Mouse (Mus musculus) midbrain, embryonic 12.5 days (tissue): ENCODE measurements around the gene Nrg3. TPM values are rescaled to one million over a fixed set of nuclear protein-coding genes. Genes with fewer than 3 reads are reported as not detected.
A peak's percentile ranks its signal among the peaks of the same experiment; 100 is the strongest.

Experiments
- ATAC-seq: fragments of 200-750 bp; cut with Nextera tagmentation; 2 replicates; pipeline ENCODE4 v1.8.0; 2017; ENCODE audit warnings: low read depth, moderate TSS enrichment, moderate library complexity; ENCODE audit not compliant: low FRiP score
- H3K27ac ChIP-seq: fragments of 300-500 bp; sonication (generic); replicated peaks from 2 replicates; pipeline ENCODE4 v1.5.1; 2016; ENCODE audit warnings: mild to moderate bottlenecking
- H3K27me3 ChIP-seq: fragments of 300-500 bp; sonication (generic); 2 replicates; pipeline ENCODE4 v1.6.1; 2016; ENCODE audit warnings: mild to moderate bottlenecking
- H3K36me3 ChIP-seq: fragments of 300-500 bp; sonication (generic); 2 replicates; pipeline ENCODE4 v1.6.1; 2016
- H3K4me1 ChIP-seq: fragments of 300-500 bp; sonication (generic); 2 replicates; pipeline ENCODE4 v1.6.1; 2016
- H3K4me2 ChIP-seq: fragments of 300-500 bp; sonication (generic); replicated peaks from 2 replicates; pipeline ENCODE4 v1.6.1; 2016; ENCODE audit warnings: mild to moderate bottlenecking, moderate library complexity
- H3K4me3 ChIP-seq: fragments of 300-500 bp; sonication (generic); 2 replicates; pipeline ENCODE4 v1.5.1; 2016; ENCODE audit warnings: mild to moderate bottlenecking
- H3K9ac ChIP-seq: fragments of 300-500 bp; sonication (generic); replicated peaks from 2 replicates; pipeline ENCODE4 v1.6.1; 2016; ENCODE audit warnings: mild to moderate bottlenecking, moderate library complexity
- H3K9me3 ChIP-seq: fragments of 300-500 bp; sonication (generic); 2 replicates; pipeline ENCODE4 v1.6.1; 2016; ENCODE audit warnings: mild to moderate bottlenecking
- WGBS: fragments of 180-500 bp; shearing (Covaris S2); methylation state at CpG from one replicate; pipeline ENCODE4 v1.1.7; 2016; 5-methylcytosine and 5-hydroxymethylcytosine counted together
- polyA plus RNA-seq: library from polyadenylated mRNA; unstranded; fragments of >200 nt; fragmentation: Nextera tagmentation; extraction: Ambion mirVana; gene quantifications from 2 replicates; pipeline ENCODE4 v1.2.1, GENCODE M21; 2016

Gene Nrg3
- polyA plus RNA-seq, 1 experiment from 2014 or later = 4.2 TPM

GRCm38 (mm10) chr14:38920800-38921199, 552.1 kb downstream of the Nrg3 start:
- no peaks in the 10 kb centered on the region for H3K27me3 ChIP-seq
- no peak overlapping the region for H3K27ac ChIP-seq
- WGBS = 89% methylated on average over 2 of the region's 2 CpGs
- no peaks in the 10 kb centered on the region for H3K9me3 ChIP-seq
- no peaks in the 10 kb centered on the region for H3K36me3 ChIP-seq
- no peak overlapping the region for H3K4me3 ChIP-seq
- H3K4me1 ChIP-seq = no peaks in the 10 kb centered on the region
- ATAC-seq = no peak
- no peak overlapping the region for H3K4me2 ChIP-seq
- no peak overlapping the region for H3K9ac ChIP-seq

GRCm38 (mm10) chr14:38870591-38870990, 602.3 kb downstream of the Nrg3 start:
- Histone ChIP-seq H3K4me1 (no peaks in the 10 kb centered on the region), H3K4me3 (no peak overlapping the region), H3K9me3 (no peaks in the 10 kb centered on the region), H3K4me2 (no peak overlapping the region), H3K9ac (no peak overlapping the region), H3K36me3 (no peaks in the 10 kb centered on the region), H3K27ac (no peak overlapping the region), H3K27me3 (no peaks in the 10 kb centered on the region)
- WGBS = 69% methylated on average over 2 of the region's 2 CpGs
- ATAC-seq = no peak

DNA sequence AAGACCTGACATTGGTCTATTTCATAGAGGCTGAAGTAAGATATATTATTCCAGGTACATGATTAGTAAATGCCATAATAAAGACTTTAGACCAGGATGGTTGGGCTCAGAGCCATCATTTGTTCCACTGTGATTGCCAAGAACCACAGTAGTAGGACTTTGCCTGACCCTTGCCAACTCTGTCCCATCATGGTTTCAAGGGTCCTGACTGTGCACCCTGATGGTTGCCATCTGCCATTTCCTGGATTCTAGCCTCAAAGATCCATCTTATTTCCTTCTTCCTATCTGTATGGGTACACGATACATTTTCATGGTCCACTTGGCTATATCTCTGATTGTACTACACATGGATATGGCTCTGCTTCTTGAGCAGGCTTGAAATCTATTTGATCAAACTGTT, 625.3 kb downstream of the Nrg3 start:
- no peaks in the 10 kb centered on the region for H3K4me1 ChIP-seq
- WGBS = 89% methylated on average over 1 of the region's 1 CpGs
- H3K27ac ChIP-seq = no peak overlapping the region
- no peak overlapping the region for H3K4me3 ChIP-seq
- no peaks in the 10 kb centered on the region for H3K27me3 ChIP-seq
- H3K9ac ChIP-seq = no peak overlapping the region
- H3K4me2 ChIP-seq = no peak overlapping the region
- H3K36me3 ChIP-seq = no peaks in the 10 kb centered on the region
- no peak for ATAC-seq
- H3K9me3 ChIP-seq = no peaks in the 10 kb centered on the region

DNA sequence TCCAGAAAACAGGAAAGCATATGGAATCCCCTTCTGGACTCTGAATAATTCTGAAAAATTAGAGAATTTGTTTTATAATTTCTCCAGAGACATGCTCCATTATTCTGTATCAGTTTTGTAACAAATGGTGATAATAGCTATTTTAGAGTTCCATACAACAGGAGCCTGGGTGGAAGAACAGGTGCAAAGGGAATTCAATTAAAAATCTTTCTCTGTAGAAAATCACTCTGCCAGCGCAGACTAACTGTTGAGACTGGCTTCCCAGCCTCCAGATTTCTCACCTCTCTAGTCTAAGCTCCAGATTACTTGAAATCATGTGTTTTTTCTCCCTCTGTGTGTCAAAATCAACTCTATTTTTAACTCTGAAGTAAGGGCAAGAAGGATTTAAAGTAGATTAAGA, 625.8 kb downstream of the Nrg3 start:
- Histone ChIP-seq H3K4me2 (no peak overlapping the region), H3K9ac (no peak overlapping the region), H3K4me1 (no peaks in the 10 kb centered on the region), H3K27ac (no peak overlapping the region), H3K4me3 (no peak overlapping the region), H3K27me3 (no peaks in the 10 kb centered on the region), H3K9me3 (no peaks in the 10 kb centered on the region), H3K36me3 (no peaks in the 10 kb centered on the region)
- WGBS = 77% methylated on average over 1 of the region's 1 CpGs
- no peak for ATAC-seq

GRCm38 (mm10) chr14:38835006-38835405, 637.9 kb downstream of the Nrg3 start:
- H3K27me3 ChIP-seq = no peaks in the 10 kb centered on the region
- no peak overlapping the region for H3K27ac ChIP-seq
- no peak for ATAC-seq
- no peaks in the 10 kb centered on the region for H3K36me3 ChIP-seq
- H3K9ac ChIP-seq = no peak overlapping the region
- 89% methylated on average over 4 of the region's 4 CpGs for WGBS
- H3K4me2 ChIP-seq = no peak overlapping the region
- H3K4me3 ChIP-seq = no peak overlapping the region
- no peaks in the 10 kb centered on the region for H3K4me1 ChIP-seq
- H3K9me3 ChIP-seq = no peaks in the 10 kb centered on the region

GRCm38 (mm10) chr14:38824891-38825290, 648.0 kb downstream of the Nrg3 start:
- Histone ChIP-seq H3K9ac (no peak overlapping the region), H3K4me2 (no peak overlapping the region), H3K27ac (no peak overlapping the region), H3K9me3 (no peaks in the 10 kb centered on the region), H3K4me3 (no peak overlapping the region), H3K36me3 (no peaks in the 10 kb centered on the region), H3K4me1 (peaks cover 8% of the 10 kb centered on the region; the same call in 1 of the 2 replicates), H3K27me3 (no peaks in the 10 kb centered on the region)
- ATAC-seq = peak; percentile 68; the same call in 1 of the 2 replicates
- WGBS = 61% methylated on average over 1 of the region's 1 CpGs

GRCm38 (mm10) chr14:38797027-38797426, 675.9 kb downstream of the Nrg3 start:
- Histone ChIP-seq H3K4me2 (no peak overlapping the region), H3K4me3 (no peak overlapping the region), H3K9me3 (no peaks in the 10 kb centered on the region), H3K4me1 (no peaks in the 10 kb centered on the region), H3K27me3 (no peaks in the 10 kb centered on the region), H3K9ac (no peak overlapping the region), H3K36me3 (no peaks in the 10 kb centered on the region), H3K27ac (no peak overlapping the region)
- 88% methylated on average over 3 of the region's 3 CpGs for WGBS
- no peak for ATAC-seq

- no peaks in the 10 kb centered on the region for H3K36me3 ChIP-seq
- H3K9me3 ChIP-seq = no peaks in the 10 kb centered on the region
- H3K9ac ChIP-seq = no peak overlapping the region
- no peaks in the 10 kb centered on the region for H3K4me1 ChIP-seq
- no peak overlapping the region for H3K4me3 ChIP-seq
- no peak for ATAC-seq
- no peak overlapping the region for H3K27ac ChIP-seq
- 91% methylated on average over 5 of the region's 5 CpGs for WGBS
- H3K4me2 ChIP-seq = no peak overlapping the region
- no peaks in the 10 kb centered on the region for H3K27me3 ChIP-seq
Observed at GRCm38 (mm10) chr14:38775291-38776116, 697.4 kb downstream of the Nrg3 start.

- 56% methylated on average over 1 of the region's 1 CpGs for WGBS
- no peak for ATAC-seq
- Histone ChIP-seq H3K27ac (no peak overlapping the region), H3K4me3 (no peak overlapping the region), H3K36me3 (no peaks in the 10 kb centered on the region), H3K4me2 (no peak overlapping the region), H3K9ac (no peak overlapping the region), H3K9me3 (no peaks in the 10 kb centered on the region), H3K27me3 (no peaks in the 10 kb centered on the region), H3K4me1 (no peaks in the 10 kb centered on the region)
Observed at GRCm38 (mm10) chr14:38774811-38775210, 698.1 kb downstream of the Nrg3 start.

DNA sequence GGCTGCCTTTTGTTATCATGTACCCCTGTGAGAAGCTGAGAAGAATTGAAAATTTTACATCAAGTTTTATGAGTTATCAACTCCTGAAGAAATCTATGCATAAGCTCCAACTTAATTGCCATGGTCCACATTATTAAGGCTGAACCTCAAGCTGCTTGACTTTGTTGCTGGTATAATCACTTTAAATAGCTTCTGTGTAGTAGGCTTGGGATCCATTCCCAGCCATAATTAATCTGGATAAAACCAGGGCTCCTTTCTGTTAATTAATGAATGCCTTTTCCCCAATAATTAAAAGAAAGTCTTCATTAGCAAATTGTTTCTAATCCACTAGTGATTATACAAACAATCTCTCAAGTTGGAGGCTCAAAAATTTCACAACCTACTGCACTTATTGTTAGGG, 742.4 kb downstream of the Nrg3 start:
- Histone ChIP-seq H3K4me1 (no peaks in the 10 kb centered on the region), H3K4me2 (no peak overlapping the region), H3K9ac (no peak overlapping the region), H3K27me3 (no peaks in the 10 kb centered on the region), H3K9me3 (no peaks in the 10 kb centered on the region), H3K27ac (no peak overlapping the region), H3K4me3 (no peak overlapping the region), H3K36me3 (no peaks in the 10 kb centered on the region)
- no peak; the same call in 1 of the 2 replicates for ATAC-seq

DNA sequence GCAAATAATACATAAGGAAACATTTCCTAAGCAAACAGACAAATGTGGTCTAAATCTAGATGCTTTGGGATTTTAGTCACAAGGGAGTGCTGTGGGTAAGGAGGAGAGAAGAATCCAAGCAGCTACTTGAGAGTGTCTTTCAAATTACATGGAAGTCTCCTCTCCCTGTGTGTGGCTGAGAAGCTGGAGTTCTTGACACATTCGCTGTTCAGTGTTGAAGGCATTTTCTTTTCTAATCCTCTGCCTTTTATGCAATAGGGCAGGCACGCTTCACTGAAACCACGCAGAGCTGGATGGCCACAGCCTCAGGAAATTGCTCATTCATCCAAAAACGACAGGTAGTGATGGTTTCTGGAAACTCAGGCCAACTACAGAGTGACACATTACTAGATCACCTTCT, 769.0 kb downstream of the Nrg3 start:
- no peaks in the 10 kb centered on the region for H3K9me3 ChIP-seq
- no peak overlapping the region for H3K4me3 ChIP-seq
- WGBS = 10% methylated on average over 4 of the region's 4 CpGs
- no peak overlapping the region for H3K27ac ChIP-seq
- H3K9ac ChIP-seq = no peak overlapping the region
- no peaks in the 10 kb centered on the region for H3K36me3 ChIP-seq
- peaks cover 8% of the 10 kb centered on the region for H3K4me1 ChIP-seq
- H3K27me3 ChIP-seq = peaks cover 8% of the 10 kb centered on the region
- peak; percentile 55 for ATAC-seq
- no peak overlapping the region; the same call in 1 of the 2 replicates for H3K4me2 ChIP-seq

GRCm38 (mm10) chr14:38702596-38703393, 770.1 kb downstream of the Nrg3 start:
- peaks cover 8% of the 10 kb centered on the region for H3K27me3 ChIP-seq
- no peak overlapping the region for H3K9ac ChIP-seq
- ATAC-seq = no peak
- H3K36me3 ChIP-seq = no peaks in the 10 kb centered on the region
- no peak overlapping the region for H3K4me2 ChIP-seq
- H3K27ac ChIP-seq = no peak overlapping the region
- peaks cover 8% of the 10 kb centered on the region for H3K4me1 ChIP-seq
- no peaks in the 10 kb centered on the region for H3K9me3 ChIP-seq
- H3K4me3 ChIP-seq = no peak overlapping the region
- WGBS = 80% methylated on average over 8 of the region's 9 CpGs
